Mouse (Mus musculus) testis, adult 2 months (tissue): ENCODE data around the gene Syt9.

Source experiments
- CTCF ChIP-seq: fragments of 200-500 bp; IDR thresholded peaks from 2 replicates; pipeline ENCODE4 v1.5.1; 2012; ENCODE audit warnings: low read depth, mild to moderate bottlenecking, inconsistent platforms, low read length, moderate library complexity; ENCODE audit not compliant: control insufficient read depth, insufficient read depth, insufficient replicate concordance
- POLR2A ChIP-seq: fragments of 200-500 bp; IDR thresholded peaks from 2 replicates; pipeline ENCODE4 v1.6.1; 2012; ENCODE audit warnings: low read depth, mild to moderate bottlenecking, inconsistent platforms, low read length, moderate library complexity; ENCODE audit not compliant: control insufficient read depth

DNA sequence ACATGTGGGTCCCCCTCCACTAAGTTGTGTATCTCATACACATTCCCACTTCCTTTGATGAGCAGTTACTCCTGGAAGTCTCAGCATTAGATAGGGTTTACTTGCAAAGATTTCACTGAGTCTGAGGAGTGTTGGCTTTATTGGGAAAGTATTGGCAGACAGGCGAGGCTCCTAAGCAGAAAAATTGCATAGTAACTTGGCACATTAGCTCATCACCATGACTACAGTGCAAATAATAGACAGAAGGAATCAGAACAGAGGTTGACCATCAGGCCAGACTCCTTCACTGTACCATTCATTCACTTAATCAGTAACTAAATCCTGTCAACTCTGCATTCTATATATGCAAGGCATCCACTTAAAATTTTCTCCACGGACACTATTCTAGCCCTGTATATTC is 190.1 kb downstream of the Syt9 start:
- TF ChIP-seq CTCF (no peak), POLR2A (no peak)
